Mouse (Mus musculus): ENCODE data around the gene Hyal1. TPM values are rescaled to one million over a fixed set of nuclear protein-coding genes. Genes with fewer than 3 reads are reported as not detected.

The Hyal1 gene
- polyA plus RNA-seq, 1 experiment from 2014 or later, result 5.0 TPM

- no peaks in the 10 kb centered on the region for H3K9me3 ChIP-seq (replicated peaks; ENCODE audit: low read length)
- H3K4me1 ChIP-seq (replicated peaks; ENCODE audit: insufficient read depth, low read length), result peaks cover 34% of the 10 kb centered on the region
- ATAC-seq (replicated peaks; ENCODE audit: low FRiP score, low read depth) (peak; percentile 72), DNase-seq (ENCODE audit: low spot score) (peak; percentile 94)
- WGBS, result under 1% methylated on average over 41 of the region's 41 CpGs
- peak overlapping the region; percentile 78 for H3K4me2 ChIP-seq (ENCODE audit: low read length)
- peak overlapping the region; percentile 74 for H3K4me3 ChIP-seq (replicated peaks; ENCODE audit: low read depth, low read length)
- H3K27ac ChIP-seq, result peak overlapping the region; percentile 95
- H3K27me3 ChIP-seq (ENCODE audit: insufficient read depth, low read length), result no peaks in the 10 kb centered on the region
- peaks cover 20% of the 10 kb centered on the region for H3K36me3 ChIP-seq (ENCODE audit: insufficient read depth, low read length)
- H3K9ac ChIP-seq (ENCODE audit: low read depth, low read length), result peak overlapping the region; percentile 74
- no peak; the same call in 1 of the 2 replicates for TF ChIP-seq CTCF (IDR thresholded peaks at IDR 0.05; ENCODE audit: low read depth)
These were observed 8.1 kb upstream of the Hyal1 start for GRCm38 (mm10) chr9:107568331-107569261.

- ATAC-seq (replicated peaks; ENCODE audit: low FRiP score, low read depth) (peak; percentile 34), DNase-seq (ENCODE audit: low spot score) (peak; percentile 43)
- Histone ChIP-seq H3K4me2 (ENCODE audit: low read length) (peak overlapping the region; percentile 78), H3K27ac (peak overlapping the region; percentile 95), H3K4me1 (replicated peaks; ENCODE audit: insufficient read depth, low read length) (peaks cover 29% of the 10 kb centered on the region), H3K9me3 (replicated peaks; ENCODE audit: low read length) (no peaks in the 10 kb centered on the region), H3K9ac (ENCODE audit: low read depth, low read length) (peak overlapping the region; percentile 74), H3K36me3 (ENCODE audit: insufficient read depth, low read length) (peaks cover 21% of the 10 kb centered on the region), H3K4me3 (replicated peaks; ENCODE audit: low read depth, low read length) (peak overlapping the region; percentile 74), H3K27me3 (ENCODE audit: insufficient read depth, low read length) (no peaks in the 10 kb centered on the region)
- whole genome bisulfite sequencing, result 0% methylated on average over 23 of the region's 23 CpGs
- no peak for TF ChIP-seq CTCF (IDR thresholded peaks at IDR 0.05; ENCODE audit: low read depth)
These were observed 7.5 kb upstream of the Hyal1 start for GRCm38 (mm10) chr9:107569270-107569669.

DNA sequence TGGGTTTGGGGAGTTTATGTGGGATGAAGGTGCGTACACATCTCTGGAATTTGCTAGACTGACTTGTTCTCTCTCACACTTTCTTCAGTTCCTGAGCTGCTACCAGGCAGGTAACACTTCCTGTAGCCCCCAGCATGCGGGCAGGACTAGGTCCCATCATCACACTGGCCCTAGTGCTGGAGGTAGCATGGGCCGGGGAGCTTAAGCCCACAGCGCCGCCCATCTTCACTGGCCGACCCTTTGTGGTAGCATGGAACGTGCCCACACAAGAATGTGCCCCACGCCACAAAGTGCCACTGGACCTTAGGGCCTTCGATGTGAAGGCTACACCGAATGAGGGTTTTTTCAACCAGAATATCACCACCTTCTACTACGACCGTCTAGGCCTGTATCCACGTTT is 6.7 kb upstream of the Hyal1 start:
- Histone ChIP-seq H3K27ac (peak overlapping the region; percentile 95), H3K9me3 (replicated peaks; ENCODE audit: low read length) (no peaks in the 10 kb centered on the region), H3K27me3 (ENCODE audit: insufficient read depth, low read length) (no peaks in the 10 kb centered on the region), H3K36me3 (ENCODE audit: insufficient read depth, low read length) (peaks cover 25% of the 10 kb centered on the region), H3K4me3 (replicated peaks; ENCODE audit: low read depth, low read length) (peak overlapping the region; percentile 74), H3K4me1 (replicated peaks; ENCODE audit: insufficient read depth, low read length) (peaks cover 29% of the 10 kb centered on the region), H3K4me2 (ENCODE audit: low read length) (peak overlapping the region; percentile 78), H3K9ac (ENCODE audit: low read depth, low read length) (peak overlapping the region; percentile 74)
- no peak for ATAC-seq (replicated peaks; ENCODE audit: low FRiP score, low read depth)
- 31% methylated on average over 13 of the region's 13 CpGs for WGBS
- no peak for DNase-seq (ENCODE audit: low spot score)
- TF ChIP-seq CTCF (IDR thresholded peaks at IDR 0.05; ENCODE audit: low read depth), result no peak

GRCm38 (mm10) chr9:107570845-107571244 is 5.9 kb upstream of the Hyal1 start:
- Histone ChIP-seq H3K4me3 (replicated peaks; ENCODE audit: low read depth, low read length) (peak overlapping the region; percentile 74; the same call in 1 of the 2 replicates), H3K27me3 (ENCODE audit: insufficient read depth, low read length) (no peaks in the 10 kb centered on the region), H3K4me1 (replicated peaks; ENCODE audit: insufficient read depth, low read length) (peaks cover 29% of the 10 kb centered on the region), H3K9ac (ENCODE audit: low read depth, low read length) (no peak overlapping the region), H3K9me3 (replicated peaks; ENCODE audit: low read length) (no peaks in the 10 kb centered on the region), H3K36me3 (ENCODE audit: insufficient read depth, low read length) (peaks cover 25% of the 10 kb centered on the region), H3K4me2 (ENCODE audit: low read length) (peak overlapping the region; percentile 78), H3K27ac (no peak overlapping the region)
- WGBS, result 84% methylated on average over 21 of the region's 21 CpGs
- no peak for TF ChIP-seq CTCF (IDR thresholded peaks at IDR 0.05; ENCODE audit: low read depth)
- DNase-seq (ENCODE audit: low spot score), result no peak
- ATAC-seq (replicated peaks; ENCODE audit: low FRiP score, low read depth), result no peak

DNA sequence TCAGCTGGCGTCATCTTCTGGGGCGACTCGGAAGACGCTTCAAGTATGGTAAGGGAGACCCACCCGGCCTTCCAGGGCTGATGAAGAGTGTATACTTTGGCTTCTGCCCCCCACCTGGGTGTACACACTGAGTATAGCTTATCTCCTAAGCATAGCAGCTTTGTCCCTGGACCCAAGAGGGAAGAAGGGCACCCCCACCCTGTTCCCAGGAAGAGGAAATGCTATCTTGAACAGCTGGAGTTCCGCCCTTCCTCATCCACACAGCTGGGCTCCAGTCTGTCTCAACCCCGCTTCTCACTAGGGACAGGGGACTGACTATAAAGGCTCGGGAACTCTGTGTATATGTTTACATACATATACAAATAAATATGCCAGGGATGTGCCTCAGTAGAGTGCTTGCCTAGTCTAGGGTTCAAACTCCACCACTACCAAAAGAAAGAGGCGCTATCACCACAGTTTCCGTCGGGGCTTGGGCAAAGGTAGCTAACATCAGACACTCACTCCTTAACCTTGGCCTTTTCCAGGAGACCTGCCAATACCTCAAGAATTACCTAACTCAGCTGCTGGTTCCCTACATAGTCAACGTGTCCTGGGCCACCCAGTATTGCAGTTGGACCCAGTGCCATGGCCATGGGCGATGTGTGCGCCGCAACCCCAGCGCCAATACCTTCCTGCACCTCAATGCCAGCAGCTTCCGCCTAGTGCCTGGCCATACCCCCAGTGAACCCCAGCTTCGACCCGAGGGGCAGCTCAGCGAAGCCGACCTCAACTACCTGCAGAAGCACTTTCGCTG is 5.0 kb upstream of the Hyal1 start:
- no peaks in the 10 kb centered on the region for H3K9me3 ChIP-seq (replicated peaks; ENCODE audit: low read length)
- peaks cover 28% of the 10 kb centered on the region for H3K4me1 ChIP-seq (replicated peaks; ENCODE audit: insufficient read depth, low read length)
- no peak overlapping the region for H3K27ac ChIP-seq
- no peak for DNase-seq (ENCODE audit: low spot score)
- H3K27me3 ChIP-seq (ENCODE audit: insufficient read depth, low read length), result no peaks in the 10 kb centered on the region
- no peak for ATAC-seq (replicated peaks; ENCODE audit: low FRiP score, low read depth)
- TF ChIP-seq CTCF (IDR thresholded peaks at IDR 0.05; ENCODE audit: low read depth), result no peak
- no peak overlapping the region for H3K4me3 ChIP-seq (replicated peaks; ENCODE audit: low read depth, low read length)
- peaks cover 25% of the 10 kb centered on the region for H3K36me3 ChIP-seq (ENCODE audit: insufficient read depth, low read length)
- H3K4me2 ChIP-seq (ENCODE audit: low read length), result 0 out of 2 replicates have a peak overlapping the region, but pooled peaks have one; percentile 78
- WGBS, result 90% methylated on average over 22 of the region's 22 CpGs
- no peak overlapping the region for H3K9ac ChIP-seq (ENCODE audit: low read depth, low read length)

- Histone ChIP-seq H3K27me3 (ENCODE audit: insufficient read depth, low read length) (no peaks in the 10 kb centered on the region), H3K4me3 (replicated peaks; ENCODE audit: low read depth, low read length) (no peak overlapping the region), H3K4me1 (replicated peaks; ENCODE audit: insufficient read depth, low read length) (peaks cover 30% of the 10 kb centered on the region), H3K9me3 (replicated peaks; ENCODE audit: low read length) (no peaks in the 10 kb centered on the region), H3K36me3 (ENCODE audit: insufficient read depth, low read length) (peaks cover 25% of the 10 kb centered on the region), H3K27ac (no peak overlapping the region), H3K9ac (ENCODE audit: low read depth, low read length) (no peak overlapping the region), H3K4me2 (ENCODE audit: low read length) (no peak overlapping the region)
- DNase-seq (ENCODE audit: low spot score), result no peak
- 91% methylated on average over 2 of the region's 2 CpGs for WGBS
- no peak for ATAC-seq (replicated peaks; ENCODE audit: low FRiP score, low read depth)
- no peak for TF ChIP-seq CTCF (IDR thresholded peaks at IDR 0.05; ENCODE audit: low read depth)
These were observed 4.4 kb upstream of the Hyal1 start for GRCm38 (mm10) chr9:107572327-107572662.
